Mouse (Mus musculus): ENCODE results near the gene Nudt2. TPM values are rescaled to one million over a fixed set of nuclear protein-coding genes. Genes with fewer than 3 reads are reported as not detected.

The Nudt2 gene
- polyA plus RNA-seq, 1 experiment from 2014 or later = 78.5 TPM

GRCm38 (mm10) chr4:41520641-41521040 is 55.7 kb downstream of the Nudt2 start:
- Histone ChIP-seq H3K4me3 (ENCODE audit: low read depth, low read length) (no peak overlapping the region), H3K4me2 (ENCODE audit: low read depth, low read length) (no peak overlapping the region), H3K36me3 (ENCODE audit: control insufficient read depth, insufficient read depth, low read length) (peaks cover 9% of the 10 kb centered on the region; the same call in 1 of the 2 replicates), H3K9ac (replicated peaks; ENCODE audit: low read depth, low read length) (no peak overlapping the region), H3K4me1 (ENCODE audit: control insufficient read depth, insufficient read depth, low read length) (no peaks in the 10 kb centered on the region), H3K9me3 (ENCODE audit: control insufficient read depth, low read length) (no peaks in the 10 kb centered on the region), H3K27me3 (ENCODE audit: control insufficient read depth, insufficient read depth, low read length) (no peaks in the 10 kb centered on the region), H3K27ac (ENCODE audit: low read depth, low read length) (no peak overlapping the region)
- WGBS = 41% methylated on average over 14 of the region's 14 CpGs
- no peak for ATAC-seq (ENCODE audit: low read depth)

GRCm38 (mm10) chr4:41522136-41522535 is 57.2 kb downstream of the Nudt2 start:
- no peak overlapping the region for H3K4me2 ChIP-seq (ENCODE audit: low read depth, low read length)
- H3K36me3 ChIP-seq (ENCODE audit: control insufficient read depth, insufficient read depth, low read length) = peaks cover 9% of the 10 kb centered on the region; the same call in 1 of the 2 replicates
- H3K27me3 ChIP-seq (ENCODE audit: control insufficient read depth, insufficient read depth, low read length) = no peaks in the 10 kb centered on the region
- H3K4me3 ChIP-seq (ENCODE audit: low read depth, low read length) = no peak overlapping the region
- 75% methylated on average over 6 of the region's 6 CpGs for WGBS
- H3K9ac ChIP-seq (replicated peaks; ENCODE audit: low read depth, low read length) = no peak overlapping the region
- no peaks in the 10 kb centered on the region for H3K9me3 ChIP-seq (ENCODE audit: control insufficient read depth, low read length)
- H3K4me1 ChIP-seq (ENCODE audit: control insufficient read depth, insufficient read depth, low read length) = peaks cover 9% of the 10 kb centered on the region; the same call in 1 of the 2 replicates
- ATAC-seq (ENCODE audit: low read depth) = no peak
- H3K27ac ChIP-seq (ENCODE audit: low read depth, low read length) = no peak overlapping the region

- Histone ChIP-seq H3K9ac (replicated peaks; ENCODE audit: low read depth, low read length) (no peak overlapping the region), H3K9me3 (ENCODE audit: control insufficient read depth, low read length) (no peaks in the 10 kb centered on the region), H3K36me3 (ENCODE audit: control insufficient read depth, insufficient read depth, low read length) (peaks cover 9% of the 10 kb centered on the region; the same call in 1 of the 2 replicates), H3K27ac (ENCODE audit: low read depth, low read length) (no peak overlapping the region), H3K4me3 (ENCODE audit: low read depth, low read length) (no peak overlapping the region), H3K4me2 (ENCODE audit: low read depth, low read length) (no peak overlapping the region), H3K4me1 (ENCODE audit: control insufficient read depth, insufficient read depth, low read length) (peaks cover 16% of the 10 kb centered on the region), H3K27me3 (ENCODE audit: control insufficient read depth, insufficient read depth, low read length) (no peaks in the 10 kb centered on the region)
- WGBS = 59% methylated on average over 5 of the region's 5 CpGs
- ATAC-seq (ENCODE audit: low read depth) = no peak
Measured at GRCm38 (mm10) chr4:41522788-41523187, 57.8 kb downstream of the Nudt2 start.

GRCm38 (mm10) chr4:41523839-41524238 is 58.9 kb downstream of the Nudt2 start:
- H3K4me2 ChIP-seq (ENCODE audit: low read depth, low read length) = no peak overlapping the region
- no peak overlapping the region for H3K27ac ChIP-seq (ENCODE audit: low read depth, low read length)
- peaks cover 9% of the 10 kb centered on the region; the same call in 1 of the 2 replicates for H3K36me3 ChIP-seq (ENCODE audit: control insufficient read depth, insufficient read depth, low read length)
- no peak overlapping the region for H3K9ac ChIP-seq (replicated peaks; ENCODE audit: low read depth, low read length)
- H3K4me1 ChIP-seq (ENCODE audit: control insufficient read depth, insufficient read depth, low read length) = peaks cover 26% of the 10 kb centered on the region
- 83% methylated on average over 7 of the region's 7 CpGs for WGBS
- H3K4me3 ChIP-seq (ENCODE audit: low read depth, low read length) = no peak overlapping the region
- no peak for ATAC-seq (ENCODE audit: low read depth)
- no peaks in the 10 kb centered on the region for H3K27me3 ChIP-seq (ENCODE audit: control insufficient read depth, insufficient read depth, low read length)
- no peaks in the 10 kb centered on the region for H3K9me3 ChIP-seq (ENCODE audit: control insufficient read depth, low read length)

- Histone ChIP-seq H3K9ac (replicated peaks; ENCODE audit: low read depth, low read length) (no peak overlapping the region), H3K36me3 (ENCODE audit: control insufficient read depth, insufficient read depth, low read length) (peaks cover 7% of the 10 kb centered on the region; the same call in 1 of the 2 replicates), H3K4me3 (ENCODE audit: low read depth, low read length) (no peak overlapping the region), H3K4me2 (ENCODE audit: low read depth, low read length) (no peak overlapping the region), H3K27ac (ENCODE audit: low read depth, low read length) (no peak overlapping the region), H3K27me3 (ENCODE audit: control insufficient read depth, insufficient read depth, low read length) (no peaks in the 10 kb centered on the region), H3K4me1 (ENCODE audit: control insufficient read depth, insufficient read depth, low read length) (peaks cover 26% of the 10 kb centered on the region), H3K9me3 (ENCODE audit: control insufficient read depth, low read length) (no peaks in the 10 kb centered on the region)
- ATAC-seq (ENCODE audit: low read depth) = no peak
- 76% methylated on average over 9 of the region's 9 CpGs for WGBS
Measured at GRCm38 (mm10) chr4:41524829-41525228, 59.9 kb downstream of the Nudt2 start.

- Histone ChIP-seq H3K4me2 (ENCODE audit: low read depth, low read length) (no peak overlapping the region), H3K36me3 (ENCODE audit: control insufficient read depth, insufficient read depth, low read length) (peaks cover 4% of the 10 kb centered on the region; the same call in 1 of the 2 replicates), H3K27ac (ENCODE audit: low read depth, low read length) (no peak overlapping the region), H3K9ac (replicated peaks; ENCODE audit: low read depth, low read length) (0 out of 2 replicates have a peak overlapping the region, but pooled peaks have one; percentile 11), H3K4me3 (ENCODE audit: low read depth, low read length) (no peak overlapping the region), H3K9me3 (ENCODE audit: control insufficient read depth, low read length) (no peaks in the 10 kb centered on the region), H3K4me1 (ENCODE audit: control insufficient read depth, insufficient read depth, low read length) (peaks cover 26% of the 10 kb centered on the region), H3K27me3 (ENCODE audit: control insufficient read depth, insufficient read depth, low read length) (no peaks in the 10 kb centered on the region)
- 19% methylated on average over 7 of the region's 7 CpGs for whole genome bisulfite sequencing
- no peak for ATAC-seq (ENCODE audit: low read depth)
Measured at GRCm38 (mm10) chr4:41526553-41526952, 61.6 kb downstream of the Nudt2 start.

- Histone ChIP-seq H3K27me3 (ENCODE audit: control insufficient read depth, insufficient read depth, low read length) (no peaks in the 10 kb centered on the region), H3K9me3 (ENCODE audit: control insufficient read depth, low read length) (no peaks in the 10 kb centered on the region), H3K9ac (replicated peaks; ENCODE audit: low read depth, low read length) (0 out of 2 replicates have a peak overlapping the region, but pooled peaks have one; percentile 11), H3K27ac (ENCODE audit: low read depth, low read length) (no peak overlapping the region), H3K36me3 (ENCODE audit: control insufficient read depth, insufficient read depth, low read length) (peaks cover 4% of the 10 kb centered on the region; the same call in 1 of the 2 replicates), H3K4me2 (ENCODE audit: low read depth, low read length) (no peak overlapping the region), H3K4me1 (ENCODE audit: control insufficient read depth, insufficient read depth, low read length) (peaks cover 26% of the 10 kb centered on the region), H3K4me3 (ENCODE audit: low read depth, low read length) (no peak overlapping the region)
- peak; percentile 18; the same call in 1 of the 2 replicates for ATAC-seq (ENCODE audit: low read depth)
- WGBS = 18% methylated on average over 13 of the region's 13 CpGs
Measured at GRCm38 (mm10) chr4:41527076-41527475, 62.1 kb downstream of the Nudt2 start.

GRCm38 (mm10) chr4:41527996-41528395 is 63.0 kb downstream of the Nudt2 start:
- Histone ChIP-seq H3K4me2 (ENCODE audit: low read depth, low read length) (no peak overlapping the region), H3K27me3 (ENCODE audit: control insufficient read depth, insufficient read depth, low read length) (no peaks in the 10 kb centered on the region), H3K4me1 (ENCODE audit: control insufficient read depth, insufficient read depth, low read length) (peaks cover 26% of the 10 kb centered on the region), H3K27ac (ENCODE audit: low read depth, low read length) (peak overlapping the region; percentile 24; the same call in 1 of the 2 replicates), H3K9ac (replicated peaks; ENCODE audit: low read depth, low read length) (no peak overlapping the region), H3K9me3 (ENCODE audit: control insufficient read depth, low read length) (no peaks in the 10 kb centered on the region), H3K4me3 (ENCODE audit: low read depth, low read length) (no peak overlapping the region), H3K36me3 (ENCODE audit: control insufficient read depth, insufficient read depth, low read length) (peaks cover 4% of the 10 kb centered on the region; the same call in 1 of the 2 replicates)
- ATAC-seq (ENCODE audit: low read depth) = peak; percentile 18; the same call in 1 of the 2 replicates
- 11% methylated on average over 8 of the region's 8 CpGs for WGBS
